Comparison of ENCODE assay signal across 17 mouse cellular contexts in genomic region chr11:108637780-108638179, GRCm38 (mm10).
"Had no signal": no experiment of that assay in that cellular context is flagged by ENCODE, and none has a peak within 500 bp of the region (broad histone marks: within the 10 kb centered on the region; RNA-seq: fewer than 3 reads in every experiment).

No protein-coding gene starts in this region.

- H3K27me3 ChIP-seq: liver, embryonic 13.5 days; liver, embryonic 15.5 days; lung, embryonic 15.5 days; megakaryocyte, embryonic 14.5 days; midbrain, embryonic 13.5 days; midbrain, embryonic 15.5 days; neural tube, embryonic 12.5 days; stomach, embryonic 15.5 days had no signal

- H3K4me2 ChIP-seq: liver, embryonic 13.5 days; liver, embryonic 15.5 days; lung, embryonic 15.5 days; midbrain, embryonic 11.5 days; midbrain, embryonic 13.5 days; midbrain, embryonic 15.5 days; neural tube, embryonic 12.5 days; stomach, embryonic 15.5 days had no signal

- H3K4me1 ChIP-seq: liver, embryonic 13.5 days; liver, embryonic 15.5 days; lung, embryonic 15.5 days; megakaryocyte, embryonic 14.5 days; midbrain, embryonic 13.5 days; midbrain, embryonic 15.5 days; neural tube, embryonic 12.5 days; stomach, embryonic 15.5 days had no signal

- H3K4me3 ChIP-seq: liver, embryonic 13.5 days; liver, embryonic 15.5 days; lung, embryonic 15.5 days; megakaryocyte, embryonic 14.5 days; midbrain, embryonic 13.5 days; midbrain, embryonic 15.5 days; neural tube, embryonic 12.5 days; stomach, embryonic 15.5 days had no signal

- H3K9ac ChIP-seq: liver, embryonic 13.5 days; liver, embryonic 15.5 days; liver, postnatal 0 days; lung, embryonic 15.5 days; midbrain, embryonic 13.5 days; midbrain, embryonic 15.5 days; neural tube, embryonic 12.5 days; stomach, embryonic 15.5 days had no signal

- H3K27ac ChIP-seq: liver, embryonic 13.5 days; liver, embryonic 15.5 days; lung, embryonic 15.5 days; macrophage; midbrain, embryonic 13.5 days; midbrain, embryonic 15.5 days; neural tube, embryonic 12.5 days; stomach, embryonic 15.5 days had no signal

- H3K36me3 ChIP-seq: liver, embryonic 13.5 days; liver, embryonic 15.5 days; lung, embryonic 15.5 days; midbrain, embryonic 13.5 days; midbrain, embryonic 15.5 days; neural tube, embryonic 12.5 days; stomach, embryonic 15.5 days had no signal

- H3K9me3 ChIP-seq: liver, embryonic 13.5 days; liver, embryonic 15.5 days; lung, embryonic 15.5 days; megakaryocyte, embryonic 14.5 days; midbrain, embryonic 13.5 days; midbrain, embryonic 15.5 days; neural tube, embryonic 12.5 days; stomach, embryonic 15.5 days had no signal

- DNase-seq: liver, embryonic 13.5 days; liver, postnatal 0 days; lung, adult 2 months; lung, postnatal 10 days; right cerebral cortex, postnatal 14 days; thymus, adult 18-20 months; thymus, postnatal 14 days; thymus, postnatal 36 days had no signal

- ATAC-seq: liver, postnatal 0 days; midbrain, embryonic 13.5 days; midbrain, embryonic 15.5 days had no signal
